Mouse (Mus musculus): ENCODE results near the gene Ccdc18.
"Not testable (repeated sequence)": the region's sequence is repeated elsewhere in the genome, so short reads cannot be mapped to it uniquely, and the experiment has no call there.

Ccdc18 gene

DNA sequence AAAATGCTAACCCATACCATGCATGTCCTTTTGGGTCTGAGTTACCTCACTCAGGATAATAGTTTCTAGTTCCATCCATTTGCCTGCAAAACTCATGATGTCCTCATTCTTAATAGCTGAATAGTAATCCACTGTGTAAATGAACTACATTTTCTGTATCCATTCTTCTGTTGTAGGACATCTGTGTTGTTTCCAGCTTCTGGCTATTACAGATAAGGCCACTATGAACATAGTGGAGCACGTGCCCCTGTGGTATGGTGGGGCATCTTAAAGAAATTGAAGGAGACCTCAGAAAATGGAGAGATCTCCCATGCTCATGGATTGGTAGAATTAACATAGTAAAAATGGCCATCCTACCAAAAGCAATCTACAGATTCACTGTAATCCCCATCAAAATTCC, 131.1 kb downstream of the Ccdc18 start:
- DNase-seq, result not testable (repeated sequence)

DNA sequence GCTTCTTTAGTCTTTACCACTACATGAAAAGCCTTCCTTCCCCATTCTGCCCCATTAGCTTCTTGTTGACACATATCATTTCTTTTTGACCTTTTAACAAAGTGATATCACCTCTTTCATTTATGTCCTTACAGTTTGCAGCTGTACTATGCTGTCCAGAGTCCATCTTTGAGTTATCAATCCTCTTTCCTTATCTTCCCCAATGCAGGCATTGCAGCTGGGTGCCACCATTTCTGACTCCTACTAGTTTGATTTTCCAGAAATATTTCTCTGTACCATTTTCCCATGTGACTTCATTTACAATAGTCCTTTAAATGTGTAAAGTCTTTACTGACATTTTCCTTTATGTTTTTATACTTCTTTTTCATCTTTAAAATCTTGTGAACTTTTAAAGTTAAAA, 134.3 kb downstream of the Ccdc18 start:
- DNase-seq, result no peak

DNA sequence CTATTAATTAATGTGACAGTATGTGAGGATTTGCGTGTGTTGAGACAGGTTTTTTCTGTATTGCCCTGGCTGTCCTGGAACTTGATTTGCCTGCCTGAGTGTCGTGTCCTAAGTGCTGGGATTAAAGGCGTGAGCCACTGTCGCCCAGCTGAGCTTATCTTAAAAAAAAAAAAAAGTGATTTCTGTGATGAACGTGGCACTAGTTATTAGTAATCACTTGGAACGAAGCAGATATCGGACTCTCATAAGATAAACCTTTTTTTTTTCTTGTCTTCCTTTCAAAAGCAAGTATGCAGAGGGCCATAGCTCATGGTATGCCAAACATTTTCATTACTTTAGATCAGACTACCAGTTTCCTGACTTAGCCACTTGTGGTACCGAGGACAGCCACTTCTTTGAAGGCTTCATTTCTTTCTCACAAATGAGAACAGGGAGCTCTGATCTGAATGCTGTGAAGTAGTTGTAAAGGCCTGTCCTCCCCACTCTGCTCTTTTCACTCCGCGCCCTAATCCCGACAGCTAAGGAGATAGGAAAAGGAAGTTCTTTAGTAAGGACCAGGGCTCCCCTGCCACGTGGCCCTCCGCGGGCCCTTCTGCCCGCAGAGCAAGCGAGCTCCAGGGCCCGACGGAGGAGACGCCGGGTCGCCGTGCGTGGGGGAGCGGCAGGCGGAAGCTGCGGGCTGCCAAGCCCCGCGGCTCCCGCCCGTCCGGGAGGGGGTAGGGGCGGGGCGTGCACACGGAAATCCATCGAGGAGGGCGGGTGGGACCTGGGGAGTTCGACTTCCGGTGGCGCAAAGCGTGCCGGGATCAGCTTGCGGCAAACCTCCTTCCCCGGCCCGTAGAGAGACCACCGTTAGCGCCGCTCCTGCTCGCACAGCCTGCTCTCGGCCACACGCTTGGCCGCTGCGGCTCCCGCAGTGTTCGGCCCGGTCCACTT, 135.7 kb downstream of the Ccdc18 start, which contains the start of gene Dr1:
TSS of gene Dr1 (plus strand) at position 771 of the 936 bp plus-strand sequence.
- peak; percentile 89 for DNase-seq

DNA sequence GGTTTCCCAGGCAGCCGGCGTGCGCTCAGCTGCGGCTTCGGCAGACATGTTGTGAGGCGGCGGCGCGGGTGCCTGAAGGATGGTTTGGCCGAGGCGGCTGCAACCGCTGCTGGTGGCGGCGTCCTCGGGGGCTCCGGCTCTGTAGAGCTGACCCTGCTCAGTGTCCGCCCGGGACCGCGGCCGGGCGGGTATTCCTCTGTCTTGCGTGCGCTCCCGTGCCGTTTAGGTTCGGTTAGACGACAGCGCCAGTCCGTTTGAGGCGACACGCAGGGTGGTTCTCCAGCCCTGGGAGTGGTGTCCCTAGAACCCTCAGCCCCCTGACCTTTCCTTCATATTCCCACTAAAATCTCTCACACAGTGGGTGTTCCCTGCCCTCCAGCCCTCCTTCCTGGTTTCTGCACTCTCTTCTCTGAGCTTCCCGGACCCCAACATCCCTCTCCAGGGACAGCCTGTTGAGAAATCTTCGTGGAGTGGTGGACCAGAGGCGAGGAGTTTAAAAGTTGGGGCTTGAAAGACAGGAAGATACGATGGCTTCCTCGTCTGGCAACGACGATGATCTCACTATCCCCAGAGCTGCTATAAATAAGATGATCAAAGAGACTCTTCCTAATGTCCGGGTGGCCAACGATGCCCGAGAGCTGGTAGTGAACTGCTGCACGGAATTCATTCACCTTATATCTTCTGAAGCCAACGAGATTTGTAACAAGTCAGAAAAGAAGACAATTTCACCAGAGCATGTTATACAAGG, 136.6 kb downstream of the Ccdc18 start:
- no peak for DNase-seq

DNA sequence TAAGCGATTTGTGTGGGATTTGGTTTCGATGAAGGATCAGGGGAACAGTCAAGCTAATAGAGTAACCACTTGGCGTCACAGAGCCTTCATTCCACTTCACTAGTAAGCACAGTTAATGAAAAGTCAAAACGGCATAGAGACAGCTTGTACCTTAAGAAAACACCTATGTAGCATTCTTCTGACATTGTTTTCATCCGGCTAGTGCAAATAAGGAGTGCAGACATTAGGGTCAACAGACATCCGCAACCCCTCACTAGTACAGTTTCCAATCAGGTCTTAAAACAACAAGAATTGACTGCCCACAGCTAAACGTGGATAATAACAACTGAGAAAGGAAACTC, 137.1 kb downstream of the Ccdc18 start:
- no peak for DNase-seq

DNA sequence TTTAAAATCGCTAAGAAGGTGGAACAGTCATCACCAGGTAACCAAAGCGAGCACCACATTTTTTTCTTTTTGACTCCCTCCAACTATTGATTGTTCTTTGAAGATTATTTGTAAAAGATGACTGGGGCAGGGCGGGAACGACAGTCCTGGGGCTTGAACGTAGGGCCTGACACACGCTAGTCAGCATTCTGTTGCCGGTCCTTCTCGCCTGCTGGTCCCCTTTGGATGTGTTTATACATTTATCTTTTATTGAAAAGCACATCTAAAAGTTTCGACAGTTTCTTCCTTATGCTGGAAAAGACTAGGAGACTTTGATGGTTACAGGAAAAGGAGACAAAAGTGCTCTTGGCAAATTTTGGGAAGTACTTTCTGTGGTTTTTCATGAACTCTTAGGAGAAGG, 137.7 kb downstream of the Ccdc18 start:
- no peak for DNase-seq

DNA sequence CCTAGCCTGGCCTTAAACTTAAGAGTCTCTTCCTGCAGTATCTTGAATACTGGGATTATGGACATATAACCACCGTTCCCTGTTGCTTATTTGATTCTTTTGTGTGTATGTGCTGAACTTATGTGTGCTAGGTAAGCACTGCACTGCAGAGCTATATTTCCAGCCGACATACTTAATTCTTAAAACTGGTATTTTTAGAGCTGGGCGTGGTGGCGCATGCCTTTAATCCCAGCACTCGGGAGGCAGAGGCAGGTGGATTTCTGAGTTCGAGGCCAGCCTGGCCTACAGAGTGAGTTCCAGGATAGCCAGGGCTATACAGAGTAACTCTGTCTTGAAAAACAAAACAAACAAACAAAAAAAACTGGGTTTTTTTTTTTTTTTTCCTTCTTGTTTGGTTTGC, 138.7 kb downstream of the Ccdc18 start:
- DNase-seq, result not testable (repeated sequence)

Measured in right cerebral cortex, postnatal 25 days (tissue).